Mouse (Mus musculus): ENCODE data around the gene Fbxo8. TPM values are rescaled to one million over a fixed set of nuclear protein-coding genes. Genes with fewer than 3 reads are reported as not detected.

Fbxo8 gene
- total RNA-seq, 4 experiments from 2014 or later = 27.7 to 39.4 (median 30.4) TPM

DNA sequence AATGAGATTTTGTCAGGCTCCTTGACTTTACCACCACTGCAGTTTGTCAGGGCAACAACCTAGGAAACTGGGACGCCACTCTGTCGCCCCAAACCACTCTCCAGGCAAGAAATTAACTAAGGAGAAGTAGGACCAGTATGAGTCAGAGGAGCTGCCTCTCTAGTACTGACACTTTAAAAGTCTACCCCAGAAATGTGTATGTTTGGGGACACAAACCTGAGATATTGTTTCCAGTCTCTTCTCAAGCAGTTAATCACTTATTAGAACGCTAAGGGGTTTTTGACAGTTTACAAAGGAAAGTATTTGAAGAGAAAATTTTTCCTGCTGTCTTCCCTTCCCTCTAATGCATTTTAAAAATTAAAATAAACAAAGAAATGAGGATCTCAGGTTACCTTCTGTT lies 55.6 kb downstream of the Fbxo8 start:
- no peak for DNase-seq (ENCODE audit: low spot score in 2 of 2)

DNA sequence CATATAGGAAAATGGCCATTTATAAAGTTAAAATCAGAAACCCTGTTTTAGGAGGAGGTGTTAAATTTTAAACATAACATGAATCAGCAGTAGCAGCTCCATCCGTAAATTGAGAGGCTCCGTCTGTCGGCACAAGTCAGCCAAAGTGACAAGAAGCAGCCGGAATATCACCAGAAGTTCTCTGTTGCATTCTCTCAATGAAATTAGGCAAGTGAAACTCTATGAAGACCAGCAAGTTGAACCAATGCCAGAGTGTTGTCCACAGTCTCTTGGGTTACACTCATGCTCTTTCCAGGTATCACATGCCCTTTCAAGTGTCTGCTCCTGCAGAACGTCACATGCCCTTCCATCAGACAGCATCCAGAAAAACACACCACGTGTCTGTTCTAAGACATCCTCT lies 60.8 kb downstream of the Fbxo8 start:
- no peak for DNase-seq (ENCODE audit: low spot score in 2 of 2)

DNA sequence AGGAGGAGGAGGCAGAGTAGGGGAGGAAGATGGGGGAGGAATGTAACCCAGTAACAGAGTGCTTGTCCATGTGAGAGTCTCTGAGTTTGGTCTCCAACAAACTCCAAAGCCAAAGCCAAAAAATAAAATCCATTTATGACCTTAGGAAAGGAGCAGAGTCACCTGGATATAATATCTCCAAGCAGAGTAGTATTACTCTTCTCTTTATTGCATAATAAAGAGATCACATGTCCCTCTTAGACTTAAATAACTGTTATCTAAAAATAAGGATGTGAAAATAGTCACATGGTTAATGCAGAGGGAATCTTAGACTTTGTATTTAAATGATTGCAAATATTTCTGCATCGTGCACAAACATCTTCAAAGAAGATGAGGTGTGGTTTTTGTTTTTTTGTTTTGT lies 63.3 kb downstream of the Fbxo8 start:
- no peak for DNase-seq (ENCODE audit: low spot score in 2 of 2)

DNA sequence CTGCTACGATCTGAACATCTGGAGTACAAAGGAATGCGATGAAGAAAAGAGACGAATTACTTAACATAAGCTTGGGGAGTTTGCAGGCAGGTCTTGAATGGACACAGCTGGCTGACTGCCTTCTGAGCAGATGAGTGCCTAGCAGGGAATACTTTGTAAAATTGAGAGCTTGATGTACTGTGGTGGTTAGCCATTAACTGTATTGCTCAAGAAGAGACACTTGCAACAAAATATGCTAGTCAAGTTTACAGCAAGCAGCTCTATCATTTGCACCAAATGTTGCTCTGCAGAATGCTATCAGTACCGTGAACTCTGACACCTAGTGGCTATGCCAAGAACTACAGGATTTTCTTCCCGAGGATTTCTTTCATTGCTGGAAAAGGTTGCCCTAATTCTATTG lies 64.1 kb downstream of the Fbxo8 start:
- DNase-seq (ENCODE audit: low spot score in 2 of 2) = no peak

DNA sequence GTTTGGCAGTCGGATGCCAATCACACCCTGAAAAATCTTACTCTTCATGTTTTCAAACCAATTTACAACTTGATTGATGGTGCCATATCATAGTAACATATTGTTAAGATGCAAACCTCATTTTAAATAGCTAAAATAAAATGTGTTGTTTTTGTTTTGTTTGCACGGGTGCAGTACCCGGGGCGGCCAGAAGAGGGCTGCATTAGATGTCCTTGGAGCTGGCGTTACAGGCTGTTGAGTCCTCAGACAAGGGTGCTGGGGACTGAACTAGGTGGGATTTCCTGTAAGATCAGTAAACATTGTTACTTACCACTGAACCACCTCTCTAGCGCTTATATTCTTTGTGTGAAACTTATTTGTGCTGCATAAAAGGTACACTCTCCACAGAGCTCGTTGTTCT lies 65.4 kb downstream of the Fbxo8 start:
- DNase-seq (ENCODE audit: low spot score in 2 of 2) = no peak

DNA sequence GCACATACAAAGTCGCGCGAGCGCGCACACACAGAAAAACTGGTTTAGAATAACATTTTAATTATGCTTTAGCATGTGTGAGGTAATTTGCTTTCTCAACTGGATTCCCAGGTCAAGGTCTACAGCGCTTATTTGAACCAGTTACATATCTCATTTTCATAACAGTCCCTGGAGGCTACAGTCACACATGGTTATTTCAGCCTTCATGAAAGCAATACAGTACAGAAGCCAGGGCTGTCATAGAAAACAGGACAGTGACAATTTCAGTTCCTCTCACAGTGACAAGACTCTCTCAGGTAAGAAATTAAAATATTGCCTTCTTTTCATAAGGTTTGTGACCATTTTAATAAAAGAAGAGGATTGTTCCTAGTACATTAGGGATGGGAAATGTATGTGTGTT lies 66.4 kb downstream of the Fbxo8 start:
- DNase-seq (ENCODE audit: low spot score in 2 of 2) = no peak

DNA sequence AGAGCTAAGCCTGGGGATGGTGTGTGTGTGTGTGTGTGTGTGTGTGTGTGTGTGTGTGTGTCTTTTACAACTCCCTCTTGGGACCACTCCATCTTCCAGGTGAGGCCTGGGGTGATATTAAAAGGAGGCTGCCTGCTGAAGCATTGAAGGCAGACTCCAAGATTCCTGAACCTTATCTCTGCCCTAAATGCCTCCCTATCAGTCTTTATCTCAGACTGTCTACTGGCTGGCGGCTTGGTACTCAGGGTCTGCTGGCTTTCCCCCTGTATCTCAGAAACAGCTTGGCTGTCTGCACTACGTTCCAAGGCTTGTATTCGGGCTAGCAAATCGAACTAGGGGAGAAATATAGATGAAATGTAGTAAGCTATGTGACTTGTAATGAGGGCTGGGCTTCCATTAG lies 68.2 kb downstream of the Fbxo8 start:
- no peak for DNase-seq (ENCODE audit: low spot score in 2 of 2)

DNA sequence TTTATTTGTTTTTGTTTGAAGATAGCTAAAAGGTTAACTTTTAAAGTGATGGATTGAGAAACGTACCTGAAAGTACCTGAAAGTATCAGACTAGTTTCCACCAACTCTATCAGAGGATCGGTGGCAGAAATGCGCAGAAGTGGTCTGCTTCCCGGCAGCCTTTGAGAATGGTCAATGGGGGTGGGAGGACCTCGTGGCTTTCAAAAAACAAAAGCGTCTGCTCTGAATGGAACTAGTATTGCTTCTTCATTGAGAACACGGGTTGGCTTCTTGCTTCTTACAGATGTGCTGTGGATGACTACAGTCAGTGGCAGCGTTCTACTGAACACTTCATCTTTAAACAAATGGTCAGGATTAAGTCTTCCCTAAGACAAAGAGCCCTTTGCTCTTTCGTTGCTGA lies 68.7 kb downstream of the Fbxo8 start:
- no peak for DNase-seq (ENCODE audit: low spot score in 2 of 2)

DNA sequence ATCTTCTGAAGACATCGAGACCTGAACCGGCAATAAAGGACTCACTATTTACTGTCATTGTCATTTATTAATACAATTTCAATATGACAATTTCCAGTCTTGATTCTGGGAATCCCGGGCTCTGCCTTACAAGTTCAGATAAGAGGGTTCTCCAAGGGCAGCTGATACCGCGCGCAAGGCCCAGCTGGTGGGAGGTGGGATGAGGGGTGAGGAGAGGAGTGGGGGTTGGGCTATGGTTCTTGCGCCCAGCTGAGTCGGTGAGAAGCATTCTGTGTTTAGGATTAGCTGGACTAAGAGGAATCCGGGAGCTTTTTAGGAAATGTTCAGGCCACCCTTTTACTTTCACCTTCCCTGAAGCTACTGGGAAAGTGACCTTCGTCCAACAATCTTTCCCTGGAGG lies 69.8 kb downstream of the Fbxo8 start:
- DNase-seq (ENCODE audit: low spot score in 2 of 2) = no peak

DNA sequence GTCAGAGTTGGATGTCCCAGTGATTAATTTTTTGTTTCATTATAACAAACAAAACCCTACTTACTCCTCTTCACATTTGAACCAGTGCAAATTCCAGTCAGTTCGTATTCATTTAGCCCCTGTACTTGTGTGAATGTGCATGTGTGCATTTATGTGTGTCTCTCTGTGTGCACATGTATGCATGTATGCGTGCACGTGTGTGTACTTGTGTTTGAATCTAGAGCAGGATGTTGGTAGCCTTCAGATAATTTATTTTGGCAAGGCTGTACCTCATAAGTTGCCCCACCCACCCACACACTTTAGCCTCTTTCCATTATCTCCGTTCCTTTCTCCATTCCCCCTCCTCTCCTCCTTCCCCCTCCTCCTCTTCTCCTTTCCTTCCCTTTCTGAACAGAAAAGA lies 70.2 kb downstream of the Fbxo8 start:
- DNase-seq (ENCODE audit: low spot score in 2 of 2) = no peak

DNA sequence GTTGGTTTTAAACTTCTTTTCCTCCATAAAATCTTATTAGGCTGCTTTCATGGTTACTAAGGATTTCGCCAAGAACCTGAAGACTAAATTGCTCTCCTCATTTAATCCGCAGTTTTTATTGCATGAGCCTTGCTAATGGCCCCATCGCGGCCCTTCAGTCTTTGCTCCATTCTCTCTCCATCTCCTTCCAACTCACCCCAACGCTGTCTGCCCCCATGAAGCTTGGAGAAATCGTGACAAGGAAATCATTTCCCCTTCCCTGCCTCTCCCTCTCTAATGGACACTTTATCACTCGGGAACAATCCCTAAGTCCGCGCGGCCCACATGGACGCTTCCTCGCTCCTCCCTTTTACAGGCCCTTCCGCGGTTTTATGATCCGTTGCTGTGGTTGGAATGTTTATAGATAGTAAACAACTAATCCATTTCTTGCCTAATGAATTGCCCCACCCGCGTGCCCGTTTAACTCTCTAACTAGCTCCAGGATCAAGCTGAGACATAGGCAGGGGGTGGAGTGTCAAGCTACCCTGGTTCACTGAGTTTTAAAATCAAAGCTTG lies 71.7 kb downstream of the Fbxo8 start:
- no peak for DNase-seq (ENCODE audit: low spot score in 2 of 2)

DNA sequence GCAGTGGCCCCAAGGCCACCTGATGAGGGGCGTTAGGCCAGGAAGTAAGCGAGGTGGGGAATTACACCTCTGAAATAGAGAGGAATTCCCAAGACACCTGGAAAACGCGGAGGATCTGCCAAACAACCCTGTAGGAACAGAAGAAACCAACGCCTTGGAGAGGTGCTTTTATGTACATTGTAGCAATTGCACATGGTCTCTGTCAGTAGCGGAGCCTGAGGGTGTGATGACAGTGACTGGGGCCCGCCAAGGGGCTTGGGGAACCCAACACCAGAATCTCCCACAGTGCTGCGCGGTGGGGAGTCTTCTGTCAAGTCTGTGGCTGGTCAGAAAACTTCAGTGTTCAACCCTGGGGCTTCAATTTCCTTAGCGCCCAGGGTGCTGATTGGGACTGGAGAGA lies 72.5 kb downstream of the Fbxo8 start:
- no peak for DNase-seq (ENCODE audit: low spot score in 2 of 2)

DNA sequence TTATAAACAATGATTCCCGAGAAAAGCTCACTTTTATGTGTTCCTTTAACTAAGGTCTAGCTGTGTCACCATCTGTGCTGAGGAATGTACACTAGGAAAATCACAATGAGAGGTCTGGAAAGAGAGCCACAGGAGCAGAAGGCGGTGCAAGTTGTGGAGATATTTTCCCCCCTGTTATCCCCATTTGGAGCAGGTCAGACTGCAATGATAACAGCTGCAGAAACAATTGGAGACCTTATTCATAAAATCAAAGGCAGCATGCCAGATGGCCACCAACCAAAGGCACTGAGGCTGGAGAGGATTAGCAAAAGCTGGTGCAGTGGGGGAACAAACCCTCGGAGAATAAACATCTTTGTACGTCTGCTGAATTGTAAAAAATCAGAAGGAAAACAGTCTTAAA lies 78.3 kb downstream of the Fbxo8 start:
- no peak for DNase-seq (ENCODE audit: low spot score in 2 of 2)

DNA sequence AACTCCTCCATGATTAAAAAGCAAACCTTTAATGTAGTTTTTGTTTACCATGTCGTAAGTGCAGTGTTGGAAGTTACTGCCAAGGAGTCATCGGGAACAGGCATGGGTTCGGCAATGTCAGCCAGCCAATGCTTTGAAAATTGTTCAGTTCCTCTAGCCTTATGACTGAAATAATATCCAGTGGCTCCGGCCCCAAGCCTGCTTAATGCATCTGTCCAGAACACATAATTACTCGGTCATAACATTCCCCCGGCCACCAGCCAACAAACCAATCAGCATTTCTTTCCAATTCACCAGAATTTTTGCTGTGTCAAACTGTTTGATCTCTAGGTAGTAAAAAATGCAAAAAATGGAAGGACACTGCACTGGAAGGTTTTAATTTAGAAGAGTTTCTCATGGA lies 88.4 kb downstream of the Fbxo8 start:
- no peak for DNase-seq (ENCODE audit: low spot score in 2 of 2)

Small RNA genes lying within 50 kb of the gene (microRNA-seq; reads per million reads assigned to microRNA genes)
- 0 reads per million in 2 experiments for gene Gm25992

Other genes starting within 250 kb of the Fbxo8 start
- 10 to 100 TPM; 18.5 to 25.0 (median 20.1) TPM for gene Cep44, start within 50 bp of the Fbxo8 start, total RNA-seq (2022)